18 mouse cellular contexts compared by ENCODE assay signal in genomic region chr16:11668878-11669277, GRCm38 (mm10).
DNase-seq lines count a peak whose midpoint lies in the region; ATAC-seq lines count a peak whose summit lies in the region.
"Had no signal": no experiment of that assay in that cellular context is flagged by ENCODE, and none has a peak within 500 bp of the region (broad histone marks: within the 10 kb centered on the region; RNA-seq: fewer than 3 reads in every experiment).

No protein-coding gene starts in this region.

- no peak overlapping the region for H3K4me3 ChIP-seq in forebrain, embryonic 14.5 days (ENCODE audit: low read depth, low read length)
- no peak overlapping the region for H3K4me3 ChIP-seq in hindbrain, embryonic 14.5 days (replicated peaks; ENCODE audit: low read length)
- H3K4me3 ChIP-seq in midbrain, embryonic 15.5 days = no peak overlapping the region
- H3K4me3 ChIP-seq: liver, embryonic 12.5 days had no signal

- WGBS in forebrain, embryonic 14.5 days = 11% methylated on average over 1 of the region's 1 CpGs
- WGBS in hindbrain, embryonic 14.5 days = 27% methylated on average over 1 of the region's 1 CpGs
- WGBS in midbrain, embryonic 15.5 days = 2% methylated on average over 1 of the region's 1 CpGs

- no peaks in the 10 kb centered on the region; the same call in 1 of the 2 replicates for H3K4me1 ChIP-seq in forebrain, embryonic 14.5 days (ENCODE audit: control insufficient read depth, insufficient read depth, low read length)
- H3K4me1 ChIP-seq in hindbrain, embryonic 14.5 days (replicated peaks; ENCODE audit: control insufficient read depth, insufficient read depth, low read length) = no peaks in the 10 kb centered on the region
- H3K4me1 ChIP-seq in midbrain, embryonic 15.5 days = 0 out of 2 replicates have a peak, but pooled peaks cover 8% of the 10 kb centered on the region
- H3K4me1 ChIP-seq: liver, embryonic 12.5 days had no signal

- no peak overlapping the region for H3K27ac ChIP-seq in forebrain, embryonic 14.5 days (ENCODE audit: low read depth, low read length)
- peak overlapping the region; percentile 66; the same call in 1 of the 2 replicates for H3K27ac ChIP-seq in hindbrain, embryonic 14.5 days
- 0 out of 2 replicates have a peak overlapping the region, but pooled peaks have one; percentile 4 for H3K27ac ChIP-seq in midbrain, embryonic 15.5 days
- H3K27ac ChIP-seq: liver, embryonic 12.5 days had no signal

- ATAC-seq in forebrain, embryonic 14.5 days = no peak
- ATAC-seq in hindbrain, embryonic 14.5 days (ENCODE audit: low FRiP score) = no peak
- ATAC-seq in midbrain, embryonic 15.5 days (replicated peaks) = no peak
- ATAC-seq: liver, embryonic 12.5 days; Patski had no signal

- no peaks in the 10 kb centered on the region for H3K36me3 ChIP-seq in forebrain, embryonic 14.5 days (ENCODE audit: control insufficient read depth, insufficient read depth, low read length)
- H3K36me3 ChIP-seq in hindbrain, embryonic 14.5 days (replicated peaks; ENCODE audit: control insufficient read depth, insufficient read depth) = no peaks in the 10 kb centered on the region
- H3K36me3 ChIP-seq in midbrain, embryonic 15.5 days (replicated peaks) = no peaks in the 10 kb centered on the region
- H3K36me3 ChIP-seq: liver, embryonic 12.5 days had no signal

- no peak overlapping the region for H3K4me2 ChIP-seq in forebrain, embryonic 14.5 days (ENCODE audit: low read length)
- no peak overlapping the region for H3K4me2 ChIP-seq in hindbrain, embryonic 14.5 days (replicated peaks)
- H3K4me2 ChIP-seq in midbrain, embryonic 15.5 days = no peak overlapping the region
- H3K4me2 ChIP-seq: liver, embryonic 12.5 days; lung, embryonic 14.5 days had no signal

- no peaks in the 10 kb centered on the region for H3K9me3 ChIP-seq in forebrain, embryonic 14.5 days (replicated peaks; ENCODE audit: control insufficient read depth, low read length)
- H3K9me3 ChIP-seq in hindbrain, embryonic 14.5 days (ENCODE audit: control insufficient read depth, low read length) = no peaks in the 10 kb centered on the region
- H3K9me3 ChIP-seq in midbrain, embryonic 15.5 days = no peaks in the 10 kb centered on the region
- H3K9me3 ChIP-seq: liver, embryonic 12.5 days had no signal

- no peak overlapping the region for H3K9ac ChIP-seq in forebrain, embryonic 14.5 days (ENCODE audit: low read length)
- H3K9ac ChIP-seq in hindbrain, embryonic 14.5 days = no peak overlapping the region
- H3K9ac ChIP-seq in midbrain, embryonic 15.5 days = no peak overlapping the region
- H3K9ac ChIP-seq: liver, embryonic 12.5 days; lung, embryonic 14.5 days had no signal

- no peaks in the 10 kb centered on the region for H3K27me3 ChIP-seq in forebrain, embryonic 14.5 days (replicated peaks; ENCODE audit: control insufficient read depth, insufficient read depth, low read length)
- H3K27me3 ChIP-seq in hindbrain, embryonic 14.5 days (ENCODE audit: control insufficient read depth, insufficient read depth, low read length) = no peaks in the 10 kb centered on the region
- no peaks in the 10 kb centered on the region for H3K27me3 ChIP-seq in midbrain, embryonic 15.5 days (replicated peaks)
- H3K27me3 ChIP-seq: liver, embryonic 12.5 days; Patski had no signal

- DNase-seq in R1 (ENCODE audit: low read depth, low spot score) = peak; percentile 7
- peak; percentile 18 for DNase-seq in forebrain, embryonic 14.5 days (ENCODE audit: low spot score)
- no peak for DNase-seq in hindbrain, embryonic 14.5 days (ENCODE audit: low spot score)
- no peak for DNase-seq in liver
- DNase-seq in heart, postnatal 25 days (ENCODE audit: low spot score) = no peak
- no peak for DNase-seq in frontal cortex, postnatal 14 days (ENCODE audit: low spot score in 2 of 2)
- DNase-seq: cerebellum, postnatal 10 days; embryo, embryonic 11 days; gastrocnemius, postnatal 25 days; kidney, adult 8-10 months; kidney, postnatal 4 days; left cerebral cortex, postnatal 4 days; lung, embryonic 14.5 days; lung, postnatal 4 days; retina, postnatal 1 day had no signal

- intact Hi-C loops in heart, postnatal 25 days (cut with DNase I) = loop anchor here (5.0 kb wide), 1 partner anchor 202 kb away; no protein-coding TSS in a partner anchor

Comparison
In these comparisons a context has a peak if more than half of its experiments do, and no peak if none do; other contexts are left out.
1. DNase-seq: peak in R1 (single experiment) and forebrain, embryonic 14.5 days (single experiment); none in hindbrain, embryonic 14.5 days (single experiment), liver (single experiment), heart, postnatal 25 days (single experiment) and frontal cortex, postnatal 14 days (0 of 2).